Mouse (Mus musculus) thymus, adult 2 months (tissue): ENCODE results near the gene BC035947.

ENCODE experiments used
- CTCF ChIP-seq: fragments of 200-500 bp; IDR thresholded peaks from 2 replicates; pipeline ENCODE4 v1.5.1; 2012; ENCODE audit warnings: mild to moderate bottlenecking, control low read depth, low read length, moderate library complexity, borderline replicate concordance; ENCODE audit not compliant: control insufficient read depth, poor library complexity, insufficient read depth; ENCODE audit errors: extremely low read depth
- POLR2A ChIP-seq: fragments of 200-500 bp; IDR thresholded peaks from 2 replicates; pipeline ENCODE4 v1.6.1; 2012; ENCODE audit warnings: mild to moderate bottlenecking, low read length, control low read depth, moderate library complexity; ENCODE audit not compliant: control insufficient read depth, poor library complexity, insufficient read depth; ENCODE audit errors: extremely low read depth

DNA sequence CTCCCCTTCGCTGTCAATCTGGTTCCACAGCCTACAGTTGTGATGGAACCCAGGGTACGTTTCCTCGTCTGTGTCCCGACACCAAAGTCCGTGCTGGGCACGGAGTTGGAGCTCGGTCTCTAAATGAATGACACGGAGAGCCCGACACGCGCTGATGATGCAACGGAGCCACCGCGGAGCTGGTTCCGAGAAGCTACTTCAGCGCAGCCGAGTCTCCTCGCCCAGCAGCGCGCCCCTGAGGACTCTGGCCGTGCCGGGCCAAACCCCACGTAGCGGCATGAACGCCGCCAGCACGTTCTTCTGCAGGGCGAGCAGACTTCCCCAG is 23.6 kb downstream of the BC035947 start:
- TF ChIP-seq CTCF (no peak), POLR2A (no peak)
